Mouse (Mus musculus): Measurements from ENCODE around the gene Zfp956.

- TF ChIP-seq CTCF (IDR thresholded peaks at IDR 0.05; ENCODE audit: control insufficient read depth, insufficient read depth, insufficient read length): no peak
- no peak for TF ChIP-seq MAX (IDR thresholded peaks at IDR 0.05)
- TF ChIP-seq USF1 (IDR thresholded peaks at IDR 0.05; ENCODE audit: low read depth): no peak
Measured at GRCm38 (mm10) chr6:47942461-47942860, 10.7 kb upstream of the Zfp956 start.

Measured in C2C12 (cell line).